Mouse (Mus musculus) midbrain, postnatal 0 days (tissue): Measurements from ENCODE around the gene Epop. TPM values are rescaled to one million over a fixed set of nuclear protein-coding genes. Genes with fewer than 3 reads are reported as not detected.

ENCODE experiments used
- ATAC-seq: fragments of 200-750 bp; cut with Nextera tagmentation; 2 replicates; pipeline ENCODE4 v1.8.0; 2017; ENCODE audit warnings: moderate number of reproducible peaks, mild to moderate bottlenecking, moderate TSS enrichment, moderate library complexity; ENCODE audit not compliant: low FRiP score
- DNase-seq: peaks from one replicate; pipeline ENCODE4 v3.0.0-alpha.2; 2015; ENCODE audit warnings: low spot score
- H3K27ac ChIP-seq: fragments of 300-500 bp; sonication (generic); 2 replicates; pipeline ENCODE4 v1.5.1; 2014; ENCODE audit warnings: low read depth, mild to moderate bottlenecking, low read length, mixed read lengths
- H3K27me3 ChIP-seq: fragments of 300-500 bp; sonication (generic); 2 replicates; pipeline ENCODE4 v1.6.1; 2014; ENCODE audit warnings: low read length, control low read depth, mixed read lengths; ENCODE audit not compliant: insufficient read depth
- H3K36me3 ChIP-seq: fragments of 300-500 bp; sonication (generic); 2 replicates; pipeline ENCODE4 v1.6.1; 2014; ENCODE audit warnings: low read length, control low read depth, mixed read lengths; ENCODE audit not compliant: insufficient read depth
- H3K4me1 ChIP-seq: fragments of 300-500 bp; sonication (generic); 2 replicates; pipeline ENCODE4 v1.6.1; 2014; ENCODE audit warnings: mild to moderate bottlenecking, control low read depth, antibody characterized with exemption, low read length, mixed read lengths; ENCODE audit not compliant: insufficient read depth
- H3K4me2 ChIP-seq: fragments of 300-500 bp; sonication (generic); 2 replicates; pipeline ENCODE4 v1.6.1; 2014; ENCODE audit warnings: low read depth, mild to moderate bottlenecking, low read length, mixed read lengths; ENCODE audit not compliant: poor library complexity, severe bottlenecking
- H3K4me3 ChIP-seq: fragments of 300-500 bp; sonication (generic); 2 replicates; pipeline ENCODE4 v1.5.1; 2014; ENCODE audit warnings: low read depth, mild to moderate bottlenecking, low read length, moderate library complexity
- H3K9ac ChIP-seq: fragments of 300-500 bp; sonication (generic); replicated peaks from 2 replicates; pipeline ENCODE4 v1.6.1; 2014; ENCODE audit warnings: mild to moderate bottlenecking, low read length, moderate library complexity, mixed read lengths; ENCODE audit not compliant: poor library complexity, severe bottlenecking
- H3K9me3 ChIP-seq: fragments of 300-500 bp; sonication (generic); 2 replicates; pipeline ENCODE4 v1.6.1; 2016; ENCODE audit warnings: low read length, control low read depth
- CTCF ChIP-seq: IDR thresholded peaks from 2 replicates; pipeline ENCODE4 v1.5.1; 2016; ENCODE audit warnings: antibody characterized with exemption, mild to moderate bottlenecking
- WGBS: fragments of 180-500 bp; shearing (Covaris S2); extraction: QIAGEN DNeasy Blood & Tissue Kit; methylation state at CpG from one replicate; pipeline ENCODE4 v1.1.7; 2014; 5-methylcytosine and 5-hydroxymethylcytosine counted together
- polyA plus RNA-seq: library from polyadenylated mRNA; unstranded; fragments of >200 nt; fragmentation: Nextera tagmentation; extraction: Ambion mirVana; gene quantifications from 2 replicates; pipeline ENCODE4 v1.2.1, GENCODE M21; 2015
- total RNA-seq: library from RNA; depleted of rRNA; stranded (reverse); fragments of >200 nt; gene quantifications from 2 replicates; pipeline ENCODE4 v1.2.3, GENCODE M21; 2014; rRNA removed

Gene Epop
- 5.0 and 8.4 TPM in 2 replicates for total RNA-seq
- polyA plus RNA-seq: 1.5 and 1.6 TPM in 2 replicates

DNA sequence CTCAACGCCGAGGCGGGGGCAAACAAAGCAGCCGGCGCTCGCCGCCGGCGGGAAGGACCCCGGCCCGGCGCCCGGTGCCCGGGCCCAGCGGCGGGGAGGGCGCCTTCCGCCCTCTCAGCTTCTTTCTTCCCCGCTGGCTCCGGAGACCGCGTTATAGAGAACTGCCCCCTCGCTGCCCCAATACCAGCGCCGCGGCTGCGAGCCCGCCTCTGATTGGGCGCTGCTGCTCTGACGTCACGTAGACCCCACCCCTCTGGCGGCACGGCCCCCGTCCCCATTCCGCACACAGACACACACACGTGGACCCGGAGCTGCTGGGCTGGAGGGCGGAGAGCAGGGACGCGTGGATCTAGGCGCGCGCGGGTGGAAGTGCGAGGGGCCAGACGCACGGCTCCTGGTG, at the start of gene Epop:
Gene Epop, minus strand, starts transcription at position 127 of the 400 bp plus-strand sequence.
- peak within 1 kb of the TSS; percentile 69 for H3K9ac ChIP-seq
- WGBS: under 1% methylated on average over 40 of the region's 47 CpGs
- no peaks in the 10 kb centered on the region for H3K36me3 ChIP-seq
- peak within 1 kb of the TSS; percentile 65 for H3K4me3 ChIP-seq
- H3K9me3 ChIP-seq: no peaks in the 10 kb centered on the region
- peak; percentile 85 for ATAC-seq
- peak; percentile 91 for DNase-seq
- H3K27ac ChIP-seq: no peak within 1 kb of the TSS
- peak within 1 kb of the TSS; percentile 84 for H3K4me2 ChIP-seq
- TF ChIP-seq CTCF: no peak
- no peaks in the 10 kb centered on the region for H3K4me1 ChIP-seq
- H3K27me3 ChIP-seq: peaks cover 47% of the 10 kb centered on the region

DNA sequence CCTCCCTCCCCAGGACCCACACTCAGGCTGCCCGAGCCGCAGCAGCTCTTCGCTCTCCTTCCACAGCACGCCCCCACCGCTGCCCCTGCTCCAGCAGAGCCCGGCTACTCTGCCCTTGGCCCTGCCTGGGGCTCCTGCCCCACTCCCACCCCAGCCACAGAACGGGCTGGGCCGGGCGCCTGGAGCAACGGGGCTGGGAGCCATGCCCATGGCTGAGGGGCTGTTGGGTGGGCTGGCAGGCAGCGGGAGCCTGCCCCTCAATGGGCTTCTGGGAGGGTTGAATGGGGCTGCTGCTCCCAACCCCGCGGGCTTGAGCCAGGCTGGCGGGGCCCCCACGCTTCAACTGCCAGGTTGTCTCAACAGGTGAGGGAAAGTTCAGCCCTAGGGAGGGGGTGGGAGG, 48.8 kb upstream of the Epop start:
- no peak for DNase-seq
- Histone ChIP-seq H3K9me3 (no peaks in the 10 kb centered on the region), H3K27ac (no peak overlapping the region), H3K27me3 (no peaks in the 10 kb centered on the region), H3K4me3 (no peak overlapping the region), H3K4me1 (no peaks in the 10 kb centered on the region), H3K9ac (no peak overlapping the region), H3K36me3 (peaks cover 56% of the 10 kb centered on the region), H3K4me2 (no peak overlapping the region)
- no peak for ATAC-seq
- TF ChIP-seq CTCF: no peak
- 65% methylated on average over 15 of the region's 15 CpGs for WGBS

DNA sequence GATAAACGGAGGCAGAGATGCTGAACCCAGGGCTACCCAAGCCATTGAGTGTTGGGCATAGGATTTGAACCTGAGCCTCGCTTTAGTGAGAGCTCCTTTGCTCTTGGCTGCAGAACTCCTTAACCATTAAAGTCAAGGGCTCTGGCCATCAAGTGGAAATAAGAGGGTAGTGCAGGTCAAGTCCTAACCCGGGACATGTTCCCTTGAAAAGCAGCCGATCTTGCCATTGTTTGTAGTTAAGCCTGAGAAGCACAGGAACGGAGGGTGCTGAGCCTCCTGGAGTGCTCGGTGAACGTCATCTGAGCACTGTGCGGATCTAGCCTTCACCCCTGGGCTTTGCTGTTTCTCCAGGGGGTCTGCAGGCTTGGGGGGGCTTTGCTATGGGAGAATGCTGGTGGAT, 48.3 kb upstream of the Epop start:
- Histone ChIP-seq H3K36me3 (peaks cover 58% of the 10 kb centered on the region), H3K27me3 (no peaks in the 10 kb centered on the region), H3K4me2 (no peak overlapping the region), H3K9ac (no peak overlapping the region), H3K4me3 (no peak overlapping the region), H3K9me3 (no peaks in the 10 kb centered on the region), H3K4me1 (no peaks in the 10 kb centered on the region), H3K27ac (no peak overlapping the region)
- 37% methylated on average over 8 of the region's 8 CpGs for WGBS
- DNase-seq (no peak), ATAC-seq (no peak)
- TF ChIP-seq CTCF: peak; percentile 54

DNA sequence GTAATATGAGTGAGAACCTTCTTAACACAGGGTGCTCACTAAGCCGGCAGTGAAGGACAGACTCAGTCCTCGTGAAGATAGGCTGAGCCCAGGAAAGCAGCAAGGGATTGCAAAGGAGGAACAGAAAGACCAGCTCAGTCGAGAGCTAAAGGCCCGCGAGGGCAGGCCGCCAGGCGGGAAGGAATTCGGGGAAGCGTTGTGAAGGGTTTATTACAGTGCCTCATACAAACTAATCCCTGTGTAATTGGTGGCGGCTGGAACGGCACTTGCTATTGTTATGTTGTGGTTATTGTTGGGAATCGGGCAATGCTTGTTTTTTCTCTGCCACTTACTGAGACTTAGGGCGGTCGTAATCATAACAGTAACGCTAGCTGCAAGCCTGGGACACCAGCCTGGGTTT, 47.9 kb upstream of the Epop start:
- DNase-seq (no peak), ATAC-seq (no peak)
- no peak for TF ChIP-seq CTCF
- 27% methylated on average over 15 of the region's 15 CpGs for WGBS
- Histone ChIP-seq H3K9ac (no peak overlapping the region), H3K4me1 (no peaks in the 10 kb centered on the region), H3K36me3 (peaks cover 62% of the 10 kb centered on the region), H3K4me2 (no peak overlapping the region), H3K9me3 (no peaks in the 10 kb centered on the region), H3K27ac (no peak overlapping the region), H3K27me3 (no peaks in the 10 kb centered on the region), H3K4me3 (no peak overlapping the region)

- WGBS: 76% methylated on average over 15 of the region's 15 CpGs
- no peak for TF ChIP-seq CTCF
- ATAC-seq (no peak), DNase-seq (no peak)
- no peak overlapping the region for H3K27ac ChIP-seq
- peaks cover 58% of the 10 kb centered on the region for H3K36me3 ChIP-seq
- H3K9me3 ChIP-seq: no peaks in the 10 kb centered on the region
- H3K27me3 ChIP-seq: no peaks in the 10 kb centered on the region
- H3K4me1 ChIP-seq: no peaks in the 10 kb centered on the region
- no peak overlapping the region for H3K4me3 ChIP-seq
- no peak overlapping the region for H3K4me2 ChIP-seq
- 0 out of 2 replicates have a peak overlapping the region, but pooled peaks have one; percentile 29 for H3K9ac ChIP-seq
Measured at GRCm38 (mm10) chr11:97676050-97676754, 46.7 kb upstream of the Epop start.

- Histone ChIP-seq H3K9me3 (no peaks in the 10 kb centered on the region), H3K27ac (no peak overlapping the region), H3K36me3 (peaks cover 64% of the 10 kb centered on the region), H3K27me3 (no peaks in the 10 kb centered on the region), H3K4me1 (no peaks in the 10 kb centered on the region), H3K4me2 (no peak overlapping the region), H3K9ac (no peak overlapping the region), H3K4me3 (no peak overlapping the region)
- TF ChIP-seq CTCF: no peak
- DNase-seq (no peak), ATAC-seq (no peak)
- WGBS: 84% methylated on average over 9 of the region's 11 CpGs
Measured at GRCm38 (mm10) chr11:97673148-97673547, 43.6 kb upstream of the Epop start.
